Mouse (Mus musculus) lung, postnatal 4 days (tissue): ENCODE data around the gene Efcab9.

Experiments used
- DNase-seq, 2 experiments: peaks; one replicate each; pipeline ENCODE4 v3.0.0; 2021

The Efcab9 gene

DNA sequence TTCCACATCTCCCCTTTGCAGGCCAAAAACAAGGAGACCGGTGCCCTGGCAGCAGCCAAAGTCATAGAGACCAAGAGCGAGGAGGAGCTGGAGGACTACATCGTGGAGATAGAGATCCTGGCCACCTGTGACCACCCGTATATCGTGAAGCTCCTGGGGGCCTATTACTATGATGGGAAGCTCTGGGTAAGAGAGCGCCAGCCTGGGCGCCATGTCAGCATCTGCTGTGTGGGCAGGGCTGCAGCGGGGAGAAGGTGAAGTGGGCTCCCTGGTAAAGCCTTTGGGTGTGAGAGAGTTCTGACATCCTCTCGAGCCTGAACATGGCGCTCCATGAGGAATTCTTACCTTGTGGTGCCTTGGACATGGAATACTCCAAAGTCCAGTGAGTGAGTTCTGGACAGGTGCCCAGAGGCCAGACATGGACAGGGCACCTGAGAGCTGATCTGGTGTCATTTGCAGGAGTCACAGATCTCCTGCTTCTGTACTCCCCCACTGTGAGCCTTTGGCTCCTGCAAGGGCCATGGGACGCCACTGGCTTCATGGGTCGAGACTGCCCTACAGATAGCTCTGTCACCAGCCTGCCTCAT lies 23.3 kb upstream of the Efcab9 start:
- no peak for DNase-seq

DNA sequence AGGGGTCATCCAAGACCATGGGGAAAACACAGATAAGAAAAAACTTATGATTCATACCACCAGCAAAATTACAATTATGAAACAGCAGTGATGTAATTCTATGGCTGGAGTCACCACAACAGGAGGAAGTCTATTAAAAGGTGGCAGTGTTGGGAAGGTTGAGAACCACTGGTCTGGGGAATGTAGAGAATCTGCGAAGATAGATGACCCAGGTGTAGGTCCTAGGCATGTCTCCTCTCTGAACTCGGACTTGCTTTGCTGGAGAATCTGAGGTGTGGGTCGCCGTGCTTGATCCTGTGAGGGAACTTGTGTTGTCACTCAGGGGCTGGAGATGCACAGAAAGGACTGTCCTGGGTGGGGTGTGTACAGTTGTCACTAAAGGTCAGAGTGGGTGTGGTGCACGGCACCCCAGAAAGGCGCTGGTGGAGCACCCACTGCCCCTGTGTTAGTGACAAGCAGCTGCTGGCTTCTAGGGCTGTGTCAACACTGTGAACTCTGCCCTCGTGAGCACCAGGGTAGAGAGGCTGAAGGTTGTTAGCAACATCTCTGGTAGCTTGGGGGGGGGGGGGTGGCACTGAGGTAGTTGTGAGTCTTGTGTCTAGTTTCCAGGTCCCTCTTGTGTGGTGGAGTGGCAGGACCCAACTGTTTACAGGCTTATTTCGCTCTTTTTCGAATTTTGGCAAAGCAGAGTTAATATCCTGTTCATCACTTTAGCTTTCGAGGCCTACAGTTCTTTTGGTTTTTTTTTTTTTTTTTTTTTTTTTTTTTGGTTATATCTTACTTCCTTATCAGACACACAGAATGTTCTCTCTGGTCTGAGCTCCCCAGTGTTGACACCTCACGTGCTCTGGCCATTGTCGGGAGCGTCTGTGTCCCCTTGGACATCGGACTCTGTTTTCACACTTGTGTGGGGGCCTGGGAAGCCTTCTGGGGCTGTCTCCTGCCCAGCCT lies 22.5 kb upstream of the Efcab9 start:
- DNase-seq: peak; percentile 43 to 44

- DNase-seq: peak; percentile 44 to 50
Observed at GRCm38 (mm10) chr11:32553311-32554140, 21.6 kb upstream of the Efcab9 start.

DNA sequence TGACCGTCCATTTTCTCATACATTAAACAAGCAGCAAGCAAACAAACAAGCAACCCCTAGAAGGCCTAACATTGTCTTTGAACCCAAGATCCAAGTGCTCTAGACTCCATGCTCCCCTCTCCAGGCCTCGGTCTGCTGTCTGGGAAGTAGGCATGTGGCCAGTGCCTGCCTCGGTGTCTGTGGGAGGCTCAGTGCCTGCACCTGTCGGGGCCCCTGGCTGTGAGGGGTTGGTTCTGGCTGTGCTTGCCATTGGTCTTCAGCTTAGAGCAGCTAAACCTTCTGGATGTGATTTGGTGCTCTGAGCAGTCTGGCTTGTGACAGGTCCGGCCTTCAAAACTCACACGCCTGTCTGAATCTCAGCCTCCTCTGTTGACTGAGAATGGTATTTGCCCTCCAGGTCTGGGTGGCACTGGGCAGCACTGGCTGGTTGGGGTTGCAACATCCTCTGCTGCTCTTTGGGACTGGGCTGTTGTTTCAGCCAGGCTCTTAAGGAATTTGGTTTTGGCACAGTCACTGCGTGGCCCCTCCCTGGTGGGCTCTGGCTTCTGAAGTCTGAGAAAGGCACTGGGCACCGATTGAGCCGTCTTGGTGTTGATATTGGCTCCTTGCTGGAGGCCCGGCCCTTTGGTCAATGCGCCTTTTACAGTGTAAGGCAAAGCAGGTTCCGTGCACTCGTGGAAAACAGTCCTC lies 20.7 kb upstream of the Efcab9 start:
- peak; percentile 65 to 82 for DNase-seq

DNA sequence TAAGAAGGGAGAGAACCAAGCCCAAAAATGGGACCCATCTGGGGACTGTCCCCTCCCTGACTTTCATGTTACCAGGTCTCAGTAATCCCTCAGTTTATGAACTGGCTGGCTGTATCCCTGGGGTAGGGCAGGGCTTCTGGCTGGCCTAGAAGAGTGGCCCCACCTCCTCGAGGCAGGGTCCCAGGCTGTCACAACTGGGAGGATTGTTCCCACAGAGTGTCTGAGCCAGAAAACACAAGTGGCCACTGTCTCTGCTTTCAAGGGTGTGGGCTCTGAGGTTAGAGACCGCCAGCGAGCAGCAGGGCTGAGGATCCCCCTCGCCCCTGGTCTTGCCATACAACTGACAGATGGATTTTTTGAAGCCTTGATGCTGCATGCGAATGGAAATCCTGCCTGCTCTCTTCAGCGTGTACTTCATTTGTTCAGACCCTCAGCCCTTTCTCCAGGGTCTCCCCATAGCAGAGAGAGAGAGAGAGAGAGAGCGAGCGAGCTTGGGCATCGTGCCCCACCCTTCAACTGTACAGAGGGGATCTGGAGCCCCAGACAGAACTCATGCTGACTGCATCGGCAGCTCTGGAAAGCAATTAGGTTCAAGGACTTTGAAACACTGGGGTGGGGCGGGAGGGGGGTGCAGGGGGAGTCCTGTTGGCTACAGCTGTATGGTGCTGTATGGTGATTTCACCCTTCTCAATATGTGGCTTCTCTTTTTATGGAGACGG lies 19.9 kb upstream of the Efcab9 start:
- DNase-seq: no peak

GRCm38 (mm10) chr11:32551056-32551455 lies 19.2 kb upstream of the Efcab9 start:
- DNase-seq: no peak

- no peak for DNase-seq
Observed at GRCm38 (mm10) chr11:32550102-32550501, 18.2 kb upstream of the Efcab9 start.

GRCm38 (mm10) chr11:32549236-32549635 lies 17.4 kb upstream of the Efcab9 start:
- no peak for DNase-seq

DNA sequence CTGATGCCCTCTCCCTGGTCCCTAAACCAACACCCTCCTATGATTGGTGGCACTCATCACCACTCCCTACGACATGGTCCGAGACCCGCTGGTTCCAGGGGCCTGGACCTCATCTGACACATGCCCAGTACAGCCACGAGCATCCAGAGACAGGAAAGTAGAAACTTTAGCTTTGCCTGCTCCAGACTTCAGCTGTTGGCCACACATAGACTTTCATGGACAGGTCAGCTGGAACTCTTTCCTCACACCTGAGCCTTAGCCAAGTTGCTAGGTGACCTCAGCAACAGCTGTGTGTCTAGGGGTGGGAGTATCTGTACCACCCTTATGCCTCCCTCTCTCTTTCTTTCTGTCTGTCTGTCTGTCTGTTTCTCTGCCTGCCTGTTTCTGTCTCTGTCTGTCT lies 16.4 kb upstream of the Efcab9 start:
- DNase-seq: peak; percentile 59 to 70

DNA sequence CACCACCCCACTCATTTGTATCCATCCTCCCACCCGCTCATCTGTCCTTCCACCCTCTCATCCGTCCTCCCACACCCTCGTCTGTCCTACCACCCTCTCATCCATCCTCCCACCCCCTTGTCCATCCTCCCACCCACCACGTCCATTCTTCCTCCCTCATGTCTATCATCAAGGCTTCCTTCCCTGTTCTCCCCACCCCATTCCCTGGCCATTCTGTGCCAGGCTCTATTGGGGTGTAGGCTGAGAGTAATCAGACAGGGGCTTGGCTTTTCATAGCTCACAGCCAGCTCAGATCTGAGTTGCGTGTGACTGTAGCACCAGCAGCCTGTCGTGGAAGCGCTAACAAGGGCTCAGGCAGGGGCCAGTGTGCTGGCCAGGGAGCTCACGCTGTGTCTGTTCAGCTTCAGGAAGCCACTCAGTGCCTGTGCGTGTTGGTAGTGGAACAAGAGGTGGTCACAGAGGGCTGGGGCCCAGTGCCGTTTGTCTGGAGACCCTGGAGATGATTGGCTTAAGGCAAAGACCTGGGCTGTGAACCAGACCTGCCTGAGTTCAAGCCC lies 15.6 kb upstream of the Efcab9 start:
- no peak for DNase-seq

GRCm38 (mm10) chr11:32546483-32546882 lies 14.6 kb upstream of the Efcab9 start:
- peak; percentile 47 to 62 for DNase-seq

DNA sequence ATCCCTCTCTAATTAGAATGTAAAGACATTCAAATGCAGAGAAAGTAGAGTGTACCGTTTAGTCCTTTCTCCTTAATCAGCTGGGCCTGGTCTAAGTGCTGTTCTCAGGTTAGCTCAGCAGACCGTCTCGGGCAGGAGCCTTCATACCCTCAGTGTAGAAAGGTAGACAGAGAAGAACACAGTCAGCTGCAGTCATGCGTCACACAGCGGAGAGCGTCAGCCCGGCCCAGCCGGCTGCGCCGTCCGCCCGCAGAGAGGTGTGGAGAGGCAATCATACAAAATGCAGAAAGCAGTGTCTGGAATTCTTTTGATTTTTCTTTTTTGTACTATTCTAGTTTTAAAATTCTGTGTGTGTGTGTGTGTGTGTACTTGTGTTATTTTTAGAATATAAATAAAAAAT lies 13.7 kb upstream of the Efcab9 start:
- DNase-seq: no peak

DNA sequence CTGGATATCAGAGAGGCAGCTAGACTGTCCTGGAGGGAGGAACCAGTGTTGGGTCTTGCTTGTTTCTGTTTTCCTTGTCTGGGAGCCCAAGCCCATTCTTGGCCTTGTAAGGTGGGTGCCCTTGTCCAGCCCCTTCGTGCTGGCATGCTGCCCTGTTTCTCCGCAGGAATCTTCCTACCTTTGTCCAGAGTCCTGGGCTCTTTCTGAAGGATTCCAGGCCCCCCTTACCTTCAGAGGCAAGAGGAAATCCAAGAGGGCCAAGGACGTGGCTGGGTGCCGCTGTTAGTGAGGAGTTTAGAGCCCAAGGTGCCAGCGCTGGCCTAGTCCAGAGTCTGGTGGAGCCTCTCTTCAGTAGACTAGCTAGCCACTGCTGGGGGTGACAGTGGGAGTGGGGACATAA lies 12.6 kb upstream of the Efcab9 start:
- DNase-seq: no peak

DNA sequence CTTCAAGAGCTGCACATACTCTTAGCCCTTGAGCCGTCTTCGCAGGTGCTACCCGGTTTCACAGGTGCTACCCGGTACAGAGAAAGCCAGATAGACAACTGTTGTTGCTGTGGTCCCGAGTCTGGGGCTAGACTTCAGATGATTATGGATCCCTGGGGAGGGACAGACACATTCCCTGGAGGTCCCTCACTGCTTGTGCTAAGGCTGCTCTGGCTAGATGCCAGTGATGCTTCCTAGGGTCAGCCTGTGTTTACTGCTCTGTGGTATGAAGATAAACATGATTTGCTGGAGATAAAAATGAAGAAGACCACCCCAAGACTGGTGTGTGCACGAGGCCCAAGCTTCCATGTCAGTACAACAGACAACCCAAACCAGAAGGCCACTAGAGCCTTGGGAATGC lies 12.2 kb upstream of the Efcab9 start:
- DNase-seq: peak; percentile 40 to 55

DNA sequence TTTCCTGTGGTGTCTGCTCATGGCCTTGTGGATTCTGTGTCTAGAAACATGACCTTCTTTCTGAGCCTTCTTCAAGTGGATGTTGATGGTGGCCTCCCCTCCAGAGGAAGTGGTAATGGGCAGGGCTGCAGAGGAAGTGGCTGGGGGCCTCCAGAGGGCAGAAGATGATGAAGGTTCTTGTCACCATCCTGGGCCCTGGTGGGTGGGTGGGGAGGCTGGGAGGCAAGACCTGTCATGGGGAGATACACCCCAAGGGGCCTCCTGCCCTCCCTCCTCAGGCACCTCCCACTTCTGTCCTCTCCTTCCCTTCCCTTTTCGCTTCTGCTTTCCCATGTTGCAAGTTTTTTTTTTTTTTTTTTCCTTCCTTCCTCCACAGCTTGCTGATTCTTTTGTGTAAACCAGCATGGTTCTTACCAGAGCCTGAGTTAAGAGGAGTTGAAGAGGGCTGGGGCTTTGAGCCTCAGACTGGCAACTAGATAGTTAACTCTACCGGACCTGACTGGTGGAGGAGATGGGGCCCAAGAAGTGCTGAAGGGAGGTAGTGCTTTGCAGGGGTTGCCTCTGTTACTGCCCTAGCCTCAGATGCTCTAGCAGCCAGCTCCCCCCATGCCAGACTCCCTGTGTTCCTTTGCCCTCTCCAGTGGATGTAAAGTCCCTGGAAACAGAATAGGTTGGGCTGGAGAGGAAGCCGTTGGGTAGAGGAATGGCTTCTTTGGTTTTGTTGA lies 11.0 kb upstream of the Efcab9 start:
- DNase-seq: peak; percentile 76 to 83

GRCm38 (mm10) chr11:32542181-32542580 lies 10.3 kb upstream of the Efcab9 start:
- no peak for DNase-seq

GRCm38 (mm10) chr11:32540463-32540862 lies 8.6 kb upstream of the Efcab9 start:
- no peak for DNase-seq

- no peak for DNase-seq
Observed at GRCm38 (mm10) chr11:32539717-32540116, 7.8 kb upstream of the Efcab9 start.

GRCm38 (mm10) chr11:32538846-32539245 lies 7.0 kb upstream of the Efcab9 start:
- no peak for DNase-seq

DNA sequence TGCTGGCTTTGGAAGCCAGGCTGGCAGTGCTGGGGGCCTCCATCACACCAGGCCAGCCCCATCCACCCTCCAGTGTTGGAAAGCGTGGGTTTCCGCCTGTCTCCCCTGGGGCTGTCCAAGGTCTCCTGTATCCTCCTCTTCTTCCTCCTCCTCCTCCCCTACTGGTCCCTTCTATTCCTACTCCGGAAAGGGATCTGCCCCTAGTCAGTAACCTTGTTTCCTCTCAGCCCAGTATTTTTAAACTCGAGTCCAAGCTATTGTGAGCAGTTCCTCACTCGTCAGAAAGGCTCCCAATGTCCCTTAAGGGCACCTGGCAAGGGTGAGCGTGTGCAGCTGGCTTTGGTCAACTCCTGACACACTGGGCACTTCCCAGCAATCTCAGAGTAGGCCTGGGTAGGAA lies 6.6 kb upstream of the Efcab9 start:
- no peak for DNase-seq

DNA sequence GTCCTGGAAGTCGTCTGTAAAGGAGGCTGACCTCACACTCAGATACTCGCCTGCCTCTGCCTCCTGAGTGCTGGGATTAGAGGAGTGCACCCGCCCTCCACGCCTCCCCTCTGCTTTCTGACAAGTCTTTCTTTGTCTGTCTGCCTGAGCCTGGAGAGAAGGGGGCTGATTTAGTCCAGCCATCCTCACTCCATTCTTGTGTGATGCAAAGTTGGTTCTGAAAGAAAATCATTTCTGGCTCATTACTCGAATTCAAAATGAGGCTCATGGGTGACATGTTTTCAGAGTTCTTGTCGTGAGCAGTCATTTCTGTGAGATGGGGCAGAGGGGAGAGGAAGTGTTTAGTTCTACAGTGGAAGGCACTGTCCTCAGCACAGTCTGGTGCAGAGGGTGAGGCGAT lies 5.1 kb upstream of the Efcab9 start:
- DNase-seq: no peak
